Mouse (Mus musculus) adrenal gland, adult 8-10 months (tissue): ENCODE measurements at regions not wholly inside any gene's neighbourhood (a gene's known extent, or its start where the extent isn't known, plus 50 kb on each side); places are given as distances from the start of the nearest gene placed in this dataset.

Experiments used
- DNase-seq: peaks from one replicate; pipeline ENCODE4 v3.0.0; 2022

DNA sequence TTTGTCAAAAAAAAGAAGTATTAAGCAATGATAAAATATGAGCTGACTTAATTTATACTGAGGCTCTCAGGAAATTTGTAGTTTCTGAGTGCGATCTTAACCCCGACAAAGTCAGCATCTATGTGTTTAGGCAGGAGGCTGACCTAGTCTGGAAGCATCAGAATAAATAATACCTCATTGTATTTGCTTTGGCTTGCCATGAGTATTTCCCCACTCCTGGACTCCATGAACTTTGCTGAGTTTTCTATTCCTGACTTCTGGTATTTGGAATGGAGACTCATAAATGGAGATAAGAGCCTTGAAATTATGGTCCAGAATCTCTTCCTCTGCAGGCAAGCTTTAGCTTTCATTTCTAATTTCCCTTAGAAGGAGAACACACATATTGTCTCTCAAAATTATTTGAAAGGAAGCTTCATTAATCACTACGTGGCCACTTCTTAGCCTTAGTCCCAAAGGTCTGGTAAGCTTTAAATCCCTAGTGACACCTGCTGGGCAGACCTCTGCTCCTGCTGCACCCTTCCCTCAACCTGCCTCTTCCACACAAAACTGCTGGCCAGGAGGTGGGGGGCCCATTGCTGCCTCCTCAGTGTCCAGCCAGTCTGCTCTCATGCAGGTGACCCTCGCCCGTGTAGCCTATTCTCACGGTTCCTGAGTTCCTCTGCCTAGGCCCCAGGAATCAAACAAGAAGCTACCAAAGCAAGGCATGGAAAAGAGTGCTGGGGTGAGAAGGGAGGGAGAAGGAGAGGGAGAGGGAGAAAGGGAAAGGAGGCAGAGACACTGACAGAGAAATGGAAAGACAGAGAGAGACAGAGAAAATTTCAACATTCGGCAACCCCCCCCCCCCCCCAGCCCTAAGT is 173.6 kb upstream of the Klf12 start:
- no peak for DNase-seq

DNA sequence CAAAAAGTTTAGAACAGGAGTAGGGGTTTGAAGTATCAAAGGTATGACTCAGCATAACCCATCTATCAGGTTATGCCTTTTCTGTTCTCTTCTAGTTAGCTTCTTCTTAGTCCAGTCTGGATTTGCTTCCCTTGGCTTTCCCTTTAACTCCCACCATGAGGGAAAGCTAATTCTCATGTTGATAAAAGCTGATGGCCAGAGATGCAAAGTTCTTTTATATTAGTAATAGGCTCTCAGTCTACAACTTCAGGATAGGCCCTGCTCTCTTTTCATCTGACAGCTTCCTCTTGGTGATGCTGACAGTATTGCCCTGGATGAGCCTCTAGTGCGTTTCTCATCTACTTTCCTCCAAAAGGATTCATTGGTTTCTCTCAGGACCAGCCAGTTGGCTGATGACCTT is 161.7 kb upstream of the Klf12 start:
- no peak for DNase-seq

- no peak for DNase-seq
Observed at GRCm38 (mm10) chr14:100444848-100445247, 160.4 kb upstream of the Klf12 start.

DNA sequence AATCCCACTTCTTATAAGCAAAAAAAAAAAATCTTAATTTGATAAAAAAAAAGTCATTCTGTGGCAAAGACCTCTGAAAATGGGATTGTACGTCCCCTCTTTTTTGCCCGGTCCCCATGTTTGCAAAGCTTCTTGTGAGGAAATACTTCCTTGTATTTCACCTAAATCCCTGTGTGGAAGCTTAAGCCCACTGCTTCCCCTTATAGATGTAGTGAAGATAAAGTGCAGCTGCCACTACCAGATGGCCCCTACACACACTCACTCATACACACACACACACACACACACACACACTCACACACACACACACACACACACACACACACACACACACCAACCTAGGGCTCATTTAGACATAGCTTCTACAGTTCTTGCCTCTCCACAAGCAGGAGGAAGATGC is 159.6 kb upstream of the Klf12 start:
- no peak for DNase-seq

GRCm38 (mm10) chr14:100437552-100437951 is 153.1 kb upstream of the Klf12 start:
- no peak for DNase-seq

- DNase-seq, result no peak
Observed at GRCm38 (mm10) chr14:100429662-100430061, 145.2 kb upstream of the Klf12 start.

DNA sequence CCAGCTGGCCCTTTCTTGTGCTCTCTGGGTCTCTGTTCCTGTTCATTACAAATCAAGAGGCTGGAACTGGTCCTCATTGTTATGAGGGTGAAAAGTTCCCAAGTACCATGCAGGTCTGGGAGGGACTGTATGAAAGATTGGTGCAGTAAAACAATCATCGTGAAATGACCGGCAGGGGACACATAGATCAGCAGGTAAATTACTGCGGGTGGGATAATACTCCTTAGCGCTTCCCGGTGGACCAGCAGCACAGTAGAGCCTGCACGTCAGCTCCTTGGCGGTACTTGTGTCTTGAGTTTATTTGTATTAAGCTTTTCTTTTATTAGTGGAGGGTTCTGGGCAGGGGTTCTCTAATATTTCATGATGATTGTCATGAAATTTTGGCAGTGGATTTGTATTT is 141.9 kb upstream of the Klf12 start:
- no peak for DNase-seq

DNA sequence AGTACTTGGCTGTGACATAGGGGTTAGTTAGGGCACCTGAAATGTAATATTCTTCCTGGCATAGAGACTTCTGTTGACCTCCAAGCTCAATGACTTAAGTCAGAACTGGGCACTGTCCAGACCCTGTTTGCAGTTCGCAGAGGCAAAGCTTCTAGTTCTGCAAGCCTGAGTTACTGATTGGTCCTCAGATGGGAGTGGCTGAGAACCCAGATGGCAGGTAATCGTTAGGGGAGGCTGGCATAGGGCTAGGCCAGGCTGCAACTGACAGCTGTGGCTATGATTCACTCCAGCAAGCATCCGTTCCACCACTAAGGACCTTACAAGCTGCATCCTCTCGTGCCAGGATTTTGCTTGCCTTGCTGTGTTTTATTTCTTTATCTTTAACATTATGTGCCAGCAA is 139.3 kb upstream of the Klf12 start:
- no peak for DNase-seq

DNA sequence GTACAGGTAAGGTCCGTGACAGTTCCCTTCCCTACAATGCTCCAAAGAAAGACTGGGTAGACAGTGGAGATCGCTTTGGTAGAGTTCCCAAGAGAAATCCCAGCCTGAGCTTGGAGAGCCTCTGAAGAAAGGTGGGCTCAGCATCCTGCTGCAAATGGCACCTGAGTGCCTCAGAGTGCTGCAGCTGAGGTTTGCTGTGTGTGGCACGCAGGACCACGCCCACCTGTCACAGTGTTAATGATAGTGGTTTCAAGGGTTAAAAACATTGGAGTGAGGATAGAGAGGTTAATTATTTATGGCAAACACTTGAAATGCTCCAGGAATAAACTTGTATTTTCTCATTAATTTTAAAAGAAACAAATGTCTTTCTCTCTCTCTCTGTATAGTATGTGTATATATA is 137.2 kb upstream of the Klf12 start:
- no peak for DNase-seq

- no peak for DNase-seq
Observed at GRCm38 (mm10) chr14:100415099-100415498, 130.6 kb upstream of the Klf12 start.

DNA sequence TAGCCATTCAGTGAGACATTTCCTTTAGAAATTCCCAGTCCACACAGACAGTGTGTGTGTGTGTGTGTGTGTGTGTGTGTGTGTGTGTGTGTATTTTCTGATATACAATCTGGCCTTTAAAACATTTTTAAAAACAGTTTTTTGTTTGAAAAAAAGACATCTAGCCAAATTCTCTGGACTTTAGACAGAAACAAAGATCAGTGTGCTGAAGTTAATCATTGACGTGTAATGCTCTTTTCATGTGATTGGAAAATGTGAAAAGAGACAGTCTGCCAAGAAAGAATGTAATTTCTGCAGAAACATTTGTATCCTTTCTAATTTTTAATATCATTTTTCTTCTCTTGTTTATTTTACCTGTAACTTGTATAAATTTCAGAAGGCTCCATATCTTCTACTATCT is 127.7 kb upstream of the Klf12 start:
- no peak for DNase-seq

DNA sequence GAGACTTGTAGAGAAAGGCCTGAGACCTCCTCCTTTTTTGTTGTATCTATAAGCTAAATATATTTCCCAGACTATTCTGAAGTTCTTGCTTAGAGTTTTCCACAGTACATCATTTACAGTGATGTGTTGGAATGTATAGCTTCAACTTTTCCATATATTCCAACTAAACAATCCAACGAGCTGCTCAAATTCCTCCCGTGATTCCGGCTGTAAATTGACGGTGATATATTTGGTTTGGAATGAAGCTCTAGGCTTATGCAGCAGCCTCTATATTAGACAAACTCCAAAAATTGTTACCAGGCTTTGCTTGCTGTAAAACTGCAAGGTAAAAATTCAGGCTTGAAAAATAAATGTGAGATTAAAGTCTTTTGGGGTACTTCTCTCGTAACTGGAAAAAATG is 112.7 kb upstream of the Klf12 start:
- DNase-seq, result no peak

DNA sequence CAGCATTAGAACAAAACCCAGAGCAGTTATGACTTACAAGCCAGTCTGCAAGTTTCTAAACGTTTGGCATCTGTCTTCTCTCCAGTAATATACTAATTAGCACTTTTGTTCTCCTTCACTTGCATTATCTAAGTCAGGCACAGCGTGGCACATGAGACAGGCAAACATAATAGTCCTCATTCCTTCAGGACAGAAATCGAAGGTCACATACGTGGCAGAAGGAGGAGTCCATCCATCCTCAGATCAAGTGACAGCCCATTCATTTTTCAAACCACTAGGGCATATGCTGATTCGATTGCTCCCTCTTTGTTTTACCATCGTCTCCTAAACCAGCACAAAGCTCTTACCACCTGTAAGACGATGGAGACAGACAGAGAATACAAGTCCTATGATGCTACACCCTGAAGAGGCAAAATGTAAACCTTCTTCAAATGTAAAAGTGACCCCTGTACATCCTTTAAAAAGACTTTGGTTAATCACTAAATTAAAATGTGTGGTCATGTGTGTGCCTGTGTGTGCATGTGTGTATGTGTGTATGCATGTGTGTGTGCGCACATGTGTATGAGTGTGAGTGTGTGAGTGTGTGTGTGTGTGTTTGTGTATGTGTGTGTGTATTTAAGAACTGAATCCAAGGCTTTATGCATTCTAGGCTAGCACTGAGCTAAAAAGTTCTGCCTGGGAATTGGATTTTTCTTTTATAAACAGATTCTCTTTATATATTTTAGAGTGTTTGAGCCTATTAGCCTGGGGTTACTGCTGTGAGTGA is 90.9 kb upstream of the Klf12 start:
- DNase-seq, result no peak

GRCm38 (mm10) chr14:100374494-100375217 is 90.2 kb upstream of the Klf12 start:
- no peak for DNase-seq

DNA sequence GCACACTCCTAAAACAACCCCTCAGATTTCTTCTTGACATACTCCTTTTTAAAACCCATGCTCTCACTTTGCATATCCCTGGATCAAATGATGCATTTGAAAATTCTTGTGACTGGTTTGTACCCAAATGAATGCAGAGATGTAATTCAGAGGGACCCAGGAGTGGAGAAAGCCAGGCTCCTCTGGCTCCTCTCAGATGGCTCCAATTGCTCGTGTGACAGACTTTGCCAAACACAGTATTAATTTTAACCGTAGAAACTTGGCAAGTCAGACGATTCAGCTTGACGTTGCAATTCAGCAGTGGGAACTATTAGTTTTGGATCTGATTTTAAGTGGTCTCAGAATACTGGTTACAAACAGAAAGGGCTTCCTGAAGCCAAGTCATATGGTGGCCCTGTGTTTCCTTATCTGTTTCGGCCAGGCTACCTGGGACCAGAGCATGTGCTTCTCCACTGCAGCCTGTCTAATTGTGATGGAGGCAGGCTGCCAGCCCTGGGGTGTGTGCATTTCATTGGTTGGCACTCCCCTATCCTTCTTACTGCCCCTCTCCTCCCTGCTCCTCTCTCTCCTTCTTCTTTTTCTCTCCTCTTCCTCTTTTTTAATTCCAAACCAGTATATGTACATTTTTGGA is 81.9 kb upstream of the Klf12 start:
- DNase-seq, result no peak

DNA sequence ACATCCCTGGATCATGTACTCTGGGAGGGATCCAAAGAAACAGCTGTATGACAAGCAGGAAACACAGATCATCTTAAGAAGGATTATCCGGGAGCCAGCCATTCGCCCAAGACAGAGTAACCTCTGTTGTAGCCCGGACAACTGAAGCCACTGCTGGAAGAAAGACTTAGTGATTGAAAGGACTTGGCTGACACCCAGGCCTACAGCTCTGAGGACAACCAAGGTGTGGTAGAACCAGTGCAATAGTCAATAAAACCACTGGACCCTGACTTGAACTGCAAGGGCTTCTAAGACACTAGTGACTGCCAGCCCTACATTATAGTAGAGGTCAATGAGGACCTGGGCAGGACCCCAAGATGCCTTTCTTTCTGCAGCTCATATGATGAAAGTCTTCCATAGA is 78.3 kb upstream of the Klf12 start:
- DNase-seq, result no peak

DNA sequence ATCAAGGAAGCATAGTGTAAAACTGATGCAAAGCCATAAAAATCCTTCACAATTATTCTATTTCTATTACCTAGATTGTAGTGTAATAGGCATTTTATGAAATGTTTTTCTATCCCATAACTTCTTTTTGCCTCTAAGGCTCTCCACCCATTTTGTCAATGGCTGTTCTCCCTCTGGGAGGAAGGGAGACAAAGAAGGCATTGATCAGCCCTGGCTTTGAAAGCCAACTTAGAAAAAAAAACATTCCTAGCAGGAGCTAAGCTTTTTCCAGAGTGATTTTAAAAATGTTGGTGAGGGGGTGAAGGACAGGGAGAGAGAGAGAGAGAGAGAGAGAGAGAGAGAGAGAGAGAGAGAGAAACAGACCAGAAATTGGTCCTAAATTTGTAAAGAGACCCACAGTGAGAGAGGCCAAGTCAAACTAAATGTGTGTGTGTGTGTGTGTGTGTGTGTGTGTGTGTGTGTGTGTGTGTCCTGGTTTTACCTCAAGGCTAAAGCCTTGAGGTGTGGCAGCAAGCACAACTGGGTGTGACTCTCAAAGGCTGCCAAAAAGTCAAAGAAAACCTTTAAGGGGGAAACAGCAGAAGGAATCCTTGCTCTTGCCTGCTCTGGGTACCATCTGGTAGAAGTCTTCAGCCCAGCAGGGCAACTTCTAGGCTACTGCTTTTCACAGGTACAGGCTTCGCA is 77.0 kb upstream of the Klf12 start:
- DNase-seq, result no peak

DNA sequence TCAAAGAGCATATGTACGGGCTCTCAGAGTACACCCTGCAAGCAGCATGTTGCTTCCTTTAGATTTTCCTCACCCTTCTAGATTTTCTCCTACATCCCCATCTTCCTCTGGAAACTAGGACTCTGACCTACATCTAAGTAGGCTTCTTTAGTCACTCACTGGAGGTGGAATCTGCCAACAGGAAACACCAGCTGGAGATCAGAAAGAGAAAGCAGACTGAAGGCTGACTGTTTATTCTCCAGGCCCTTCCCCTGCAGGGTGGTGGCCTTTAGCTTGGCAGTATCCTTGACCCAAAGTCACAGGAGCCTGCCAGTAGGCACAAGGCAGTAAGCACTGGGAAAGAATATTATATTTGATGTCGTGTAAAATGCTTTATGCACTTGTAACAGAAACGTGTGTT is 75.4 kb upstream of the Klf12 start:
- DNase-seq, result peak; percentile 33

DNA sequence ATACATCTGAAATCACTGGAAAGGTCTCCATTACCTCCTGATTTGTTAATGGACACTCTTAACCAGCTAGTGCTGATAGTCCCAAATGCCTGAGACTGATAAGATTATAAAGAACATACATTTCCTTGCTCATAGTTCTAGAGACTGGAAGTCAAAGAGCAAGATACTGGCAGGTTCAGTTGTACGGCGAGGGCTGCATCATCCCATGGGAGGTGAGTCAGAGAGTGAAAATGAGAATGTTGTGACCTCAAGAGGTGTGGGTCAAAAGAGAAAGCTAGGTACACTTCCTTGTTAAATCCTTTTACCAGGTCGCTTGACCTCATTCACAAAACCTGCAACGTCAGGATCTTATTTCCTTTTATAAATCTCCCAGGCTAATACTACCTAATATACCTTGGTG is 72.7 kb upstream of the Klf12 start:
- no peak for DNase-seq

DNA sequence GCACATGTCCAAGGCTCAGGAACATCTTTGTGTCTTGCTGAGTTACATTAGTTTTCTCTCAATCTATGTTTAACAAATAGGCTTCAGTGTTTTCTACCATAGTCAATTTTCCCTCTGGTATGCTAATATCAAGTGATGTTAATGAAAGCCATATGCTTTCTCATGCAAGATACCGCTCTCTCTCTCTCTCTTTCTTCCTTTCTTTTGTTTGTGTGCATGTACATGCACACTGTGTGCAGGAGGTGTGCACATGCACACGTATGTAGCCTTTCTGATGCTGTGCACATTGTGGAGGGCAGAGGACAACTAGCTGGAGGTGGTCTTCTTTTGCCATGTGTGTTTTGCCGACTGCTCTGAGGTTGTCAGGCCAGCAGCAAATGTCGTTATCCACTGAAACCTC is 69.0 kb upstream of the Klf12 start:
- no peak for DNase-seq

DNA sequence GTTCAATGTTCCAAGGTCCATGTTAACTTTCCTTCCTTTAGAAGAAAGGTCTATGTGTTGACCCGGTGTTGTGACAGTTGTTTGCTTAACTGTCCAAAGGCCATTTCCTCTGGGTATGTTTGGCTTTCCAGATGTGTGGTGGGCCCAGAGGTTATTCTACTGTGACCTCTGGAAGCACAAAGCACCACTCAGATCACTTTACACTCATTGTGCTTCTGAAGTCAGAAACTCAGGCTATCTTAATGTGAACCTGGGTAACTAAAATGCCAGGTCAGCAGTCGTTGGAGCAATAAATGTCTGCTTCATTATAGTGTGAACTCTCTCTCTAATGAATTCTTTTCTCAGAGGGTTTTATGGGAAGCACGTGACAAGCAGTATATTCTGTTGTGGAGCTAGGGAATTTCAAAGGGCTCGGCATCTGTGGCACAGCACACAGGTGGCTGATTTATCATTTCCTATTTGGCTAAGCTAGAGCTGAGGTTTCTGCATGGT is 68.5 kb upstream of the Klf12 start:
- DNase-seq, result no peak

DNA sequence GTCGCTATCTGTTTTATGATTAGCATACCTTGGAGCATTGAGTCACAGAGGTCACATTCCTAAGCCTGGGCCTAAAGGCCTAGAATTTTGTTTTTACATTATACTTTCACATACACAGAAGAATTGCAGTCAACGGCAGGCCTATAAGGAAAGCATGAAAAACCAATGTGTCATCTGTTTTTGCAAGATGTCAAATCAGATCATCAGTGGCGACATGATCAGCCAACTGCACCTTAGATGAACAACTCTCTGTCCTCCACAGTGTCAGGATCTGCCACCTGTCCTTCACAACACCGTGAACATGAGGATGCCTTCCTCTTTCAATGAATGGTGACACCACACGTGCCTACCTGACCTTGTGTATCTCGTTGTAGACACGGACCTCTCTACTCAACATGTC is 66.5 kb upstream of the Klf12 start:
- no peak for DNase-seq
